Mouse (Mus musculus): ENCODE results near the gene Otop2. TPM values are rescaled to one million over a fixed set of nuclear protein-coding genes. Genes with fewer than 3 reads are reported as not detected.
A peak's percentile ranks its signal among the peaks of the same experiment; 100 is the strongest.

Gene Otop2
- polyA plus RNA-seq (2012; rRNA removed) (not detected in 2 replicates), polyA plus RNA-seq (2014; fragmentation: Nextera tagmentation; extraction: Ambion mirVana) (not detected in 2 replicates)

- H3K36me3 ChIP-seq (replicated peaks; ENCODE audit: control insufficient read depth, insufficient read depth, low read depth) = no peaks in the 10 kb centered on the region
- no peak within 1 kb of the TSS for H3K27ac ChIP-seq
- H3K9ac ChIP-seq (replicated peaks) = no peak within 1 kb of the TSS
- no peaks in the 10 kb centered on the region for H3K9me3 ChIP-seq (ENCODE audit: control insufficient read depth, low read length)
- DNase-seq (ENCODE audit: low read depth in 3 of 3, low spot score in 3 of 3) = no peak
- H3K4me1 ChIP-seq (replicated peaks; ENCODE audit: control insufficient read depth in 2 of 2, insufficient read depth in 2 of 2, low read length in 1 of 2) = no peaks in the 10 kb centered on the region
- no peak within 1 kb of the TSS for H3K4me3 ChIP-seq (ENCODE audit: insufficient read depth in 1 of 2, low read depth in 2 of 2, low read length in 2 of 2)
- H3K4me2 ChIP-seq (ENCODE audit: low read depth) = no peak within 1 kb of the TSS
- WGBS (ENCODE audit: insufficient replicate concordance) = 31% methylated on average over 8 of the region's 8 CpGs
- no peak for ATAC-seq (ENCODE audit: insufficient read depth)
- no peaks in the 10 kb centered on the region for H3K27me3 ChIP-seq (ENCODE audit: control insufficient read depth, insufficient read depth, low read length)
- TF ChIP-seq CTCF (IDR thresholded peaks at IDR 0.05; ENCODE audit: low read depth) (no peak), EP300 (IDR thresholded peaks at IDR 0.05; ENCODE audit: low read depth) (no peak)
These were observed at the start of gene Otop2 for GRCm38 (mm10) chr11:115306863-115307262. Otop2 (plus strand) TSS chr11:115307163.

GRCm38 (mm10) chr11:115257775-115258510 is 49.0 kb upstream of the Otop2 start:
- DNase-seq (ENCODE audit: low read depth in 3 of 3, low spot score in 3 of 3) (no peak), ATAC-seq (ENCODE audit: insufficient read depth) (0 out of 2 replicates have a peak, but pooled peaks have one; percentile 21)
- Histone ChIP-seq H3K27me3 (ENCODE audit: control insufficient read depth, insufficient read depth, low read length) (peaks cover 22% of the 10 kb centered on the region), H3K27ac (no peak overlapping the region), H3K4me2 (ENCODE audit: low read depth) (no peak overlapping the region), H3K36me3 (replicated peaks; ENCODE audit: control insufficient read depth, insufficient read depth, low read depth) (no peaks in the 10 kb centered on the region), H3K4me3 (ENCODE audit: insufficient read depth in 1 of 2, low read depth in 2 of 2, low read length in 2 of 2) (no peak overlapping the region), H3K4me1 (replicated peaks; ENCODE audit: control insufficient read depth in 2 of 2, insufficient read depth in 2 of 2, low read length in 1 of 2) (no peaks in the 10 kb centered on the region), H3K9ac (replicated peaks) (no peak overlapping the region), H3K9me3 (ENCODE audit: control insufficient read depth, low read length) (no peaks in the 10 kb centered on the region)
- TF ChIP-seq EP300 (IDR thresholded peaks at IDR 0.05; ENCODE audit: low read depth) = no peak
- TF ChIP-seq CTCF (IDR thresholded peaks at IDR 0.05; ENCODE audit: low read depth) = no peak
- WGBS (ENCODE audit: insufficient replicate concordance) = 17% methylated on average over 54 of the region's 59 CpGs

GRCm38 (mm10) chr11:115259134-115259533 is 47.8 kb upstream of the Otop2 start:
- Histone ChIP-seq H3K27me3 (ENCODE audit: control insufficient read depth, insufficient read depth, low read length) (peaks cover 25% of the 10 kb centered on the region), H3K4me3 (ENCODE audit: insufficient read depth in 1 of 2, low read depth in 2 of 2, low read length in 2 of 2) (no peak overlapping the region), H3K9ac (replicated peaks) (no peak overlapping the region), H3K36me3 (replicated peaks; ENCODE audit: control insufficient read depth, insufficient read depth, low read depth) (no peaks in the 10 kb centered on the region), H3K27ac (no peak overlapping the region), H3K4me1 (replicated peaks; ENCODE audit: control insufficient read depth in 2 of 2, insufficient read depth in 2 of 2, low read length in 1 of 2) (no peaks in the 10 kb centered on the region), H3K4me2 (ENCODE audit: low read depth) (no peak overlapping the region), H3K9me3 (ENCODE audit: control insufficient read depth, low read length) (no peaks in the 10 kb centered on the region)
- no peak for ATAC-seq (ENCODE audit: insufficient read depth)
- TF ChIP-seq EP300 (IDR thresholded peaks at IDR 0.05; ENCODE audit: low read depth) (no peak), CTCF (IDR thresholded peaks at IDR 0.05; ENCODE audit: low read depth) (no peak)
- no peak for DNase-seq (ENCODE audit: low read depth in 3 of 3, low spot score in 3 of 3)
- WGBS (ENCODE audit: insufficient replicate concordance) = 55% methylated on average over 4 of the region's 4 CpGs

GRCm38 (mm10) chr11:115262954-115263353 is 44.0 kb upstream of the Otop2 start:
- Histone ChIP-seq H3K9me3 (ENCODE audit: control insufficient read depth, low read length) (no peaks in the 10 kb centered on the region), H3K4me1 (replicated peaks; ENCODE audit: control insufficient read depth in 2 of 2, insufficient read depth in 2 of 2, low read length in 1 of 2) (no peaks in the 10 kb centered on the region), H3K4me3 (ENCODE audit: insufficient read depth in 1 of 2, low read depth in 2 of 2, low read length in 2 of 2) (no peak overlapping the region), H3K27ac (no peak overlapping the region), H3K9ac (replicated peaks) (no peak overlapping the region), H3K4me2 (ENCODE audit: low read depth) (no peak overlapping the region), H3K36me3 (replicated peaks; ENCODE audit: control insufficient read depth, insufficient read depth, low read depth) (no peaks in the 10 kb centered on the region), H3K27me3 (ENCODE audit: control insufficient read depth, insufficient read depth, low read length) (peaks cover 52% of the 10 kb centered on the region)
- DNase-seq (ENCODE audit: low read depth in 3 of 3, low spot score in 3 of 3) (no peak), ATAC-seq (ENCODE audit: insufficient read depth) (no peak)
- 67% methylated on average over 11 of the region's 11 CpGs for whole genome bisulfite sequencing (ENCODE audit: insufficient replicate concordance)
- no peak for TF ChIP-seq EP300 (IDR thresholded peaks at IDR 0.05; ENCODE audit: low read depth)
- no peak for TF ChIP-seq CTCF (IDR thresholded peaks at IDR 0.05; ENCODE audit: low read depth)

- H3K4me1 ChIP-seq (replicated peaks; ENCODE audit: control insufficient read depth in 2 of 2, insufficient read depth in 2 of 2, low read length in 1 of 2) = no peaks in the 10 kb centered on the region
- no peaks in the 10 kb centered on the region for H3K9me3 ChIP-seq (ENCODE audit: control insufficient read depth, low read length)
- WGBS (ENCODE audit: insufficient replicate concordance) = 39% methylated on average over 7 of the region's 7 CpGs
- H3K4me3 ChIP-seq (ENCODE audit: insufficient read depth in 1 of 2, low read depth in 2 of 2, low read length in 2 of 2) = no peak overlapping the region
- TF ChIP-seq EP300 (IDR thresholded peaks at IDR 0.05; ENCODE audit: low read depth) (no peak), CTCF (IDR thresholded peaks at IDR 0.05; ENCODE audit: low read depth) (no peak)
- H3K27me3 ChIP-seq (ENCODE audit: control insufficient read depth, insufficient read depth, low read length) = peaks cover 45% of the 10 kb centered on the region
- H3K9ac ChIP-seq (replicated peaks) = no peak overlapping the region
- ATAC-seq (ENCODE audit: insufficient read depth) (no peak), DNase-seq (ENCODE audit: low read depth in 3 of 3, low spot score in 3 of 3) (no peak)
- no peak overlapping the region for H3K27ac ChIP-seq
- no peak overlapping the region for H3K4me2 ChIP-seq (ENCODE audit: low read depth)
- H3K36me3 ChIP-seq (replicated peaks; ENCODE audit: control insufficient read depth, insufficient read depth, low read depth) = no peaks in the 10 kb centered on the region
These were observed 42.7 kb upstream of the Otop2 start for GRCm38 (mm10) chr11:115264136-115264861.
